Mouse (Mus musculus): ENCODE measurements at regions not wholly inside any gene's neighbourhood (a gene's known extent, or its start where the extent isn't known, plus 50 kb on each side); places are given as distances from the start of the nearest gene placed in this dataset.
"Not testable (repeated sequence)": the region's sequence is repeated elsewhere in the genome, so short reads cannot be mapped to it uniquely, and the experiment has no call there.

GRCm38 (mm10) chr10:43657501-43658225, 79.6 kb downstream of the Cd24a start:
- H3K27ac ChIP-seq: no peak overlapping the region
- no peak for DNase-seq
- intact Hi-C loops (cut with DNase I): no loop called here

GRCm38 (mm10) chr10:43658226-43658593, 80.1 kb downstream of the Cd24a start:
- no peak for TF ChIP-seq CTCF (IDR thresholded peaks at IDR 0.05)
- no peak overlapping the region for H3K27ac ChIP-seq
- no peak overlapping the region for H3K4me3 ChIP-seq
- DNase-seq: no peak
- intact Hi-C loops (cut with DNase I): no loop called here

More at GRCm38 (mm10) chr10:43657501-43658225, 79.6 kb downstream of the Cd24a start:
- H3K4me3 ChIP-seq: no peak overlapping the region
- no peak for TF ChIP-seq CTCF (IDR thresholded peaks at IDR 0.05)

- no peak for TF ChIP-seq CTCF (IDR thresholded peaks at IDR 0.05)
Observed at GRCm38 (mm10) chr10:43664844-43665243, 86.8 kb downstream of the Cd24a start.

GRCm38 (mm10) chr10:43666262-43667085, 88.4 kb downstream of the Cd24a start:
- no peak for TF ChIP-seq CTCF (IDR thresholded peaks at IDR 0.05)
- Histone ChIP-seq H3K27ac (no peak overlapping the region), H3K4me3 (no peak overlapping the region)
- intact Hi-C loops (cut with DNase I): no loop called here
- no peak for DNase-seq

More at GRCm38 (mm10) chr10:43664844-43665243, 86.8 kb downstream of the Cd24a start:
- no peak overlapping the region for H3K4me3 ChIP-seq
- intact Hi-C loops (cut with DNase I): no loop called here
- no peak for DNase-seq
- H3K27ac ChIP-seq: no peak overlapping the region

- intact Hi-C loops (cut with DNase I): no loop called here
- Histone ChIP-seq H3K27ac (no peak overlapping the region), H3K4me3 (peak overlapping the region; percentile 37)
- no peak for TF ChIP-seq CTCF (IDR thresholded peaks at IDR 0.05)
- DNase-seq: no peak
Observed at GRCm38 (mm10) chr10:43667086-43667690, 89.1 kb downstream of the Cd24a start.

GRCm38 (mm10) chr10:43667732-43668247, 89.7 kb downstream of the Cd24a start:
- H3K4me3 ChIP-seq: peak overlapping the region; percentile 37; the same call in 1 of the 2 replicates
- no peak for DNase-seq
- intact Hi-C loops (cut with DNase I): no loop called here
- no peak overlapping the region for H3K27ac ChIP-seq
- no peak for TF ChIP-seq CTCF (IDR thresholded peaks at IDR 0.05)

- DNase-seq: no peak
- Histone ChIP-seq H3K27ac (no peak overlapping the region), H3K4me3 (no peak overlapping the region)
- intact Hi-C loops (cut with DNase I): no loop called here
- TF ChIP-seq CTCF (IDR thresholded peaks at IDR 0.05): no peak
Observed at GRCm38 (mm10) chr10:43669471-43669870, 91.4 kb downstream of the Cd24a start.

GRCm38 (mm10) chr10:43670745-43671144, 92.7 kb downstream of the Cd24a start:
- no peak overlapping the region for H3K4me3 ChIP-seq
- intact Hi-C loops (cut with DNase I): no loop called here
- no peak for DNase-seq
- no peak for TF ChIP-seq CTCF (IDR thresholded peaks at IDR 0.05)
- no peak overlapping the region for H3K27ac ChIP-seq

- no peak overlapping the region for H3K27ac ChIP-seq
- DNase-seq: no peak
- no peak for TF ChIP-seq CTCF (IDR thresholded peaks at IDR 0.05)
- intact Hi-C loops (cut with DNase I): no loop called here
- no peak overlapping the region for H3K4me3 ChIP-seq
Observed at GRCm38 (mm10) chr10:43671785-43672184, 93.7 kb downstream of the Cd24a start.

GRCm38 (mm10) chr10:43672490-43672889, 94.4 kb downstream of the Cd24a start:
- TF ChIP-seq CTCF (IDR thresholded peaks at IDR 0.05): no peak
- H3K4me3 ChIP-seq: no peak overlapping the region
- H3K27ac ChIP-seq: no peak overlapping the region
- intact Hi-C loops (cut with DNase I): no loop called here
- DNase-seq: no peak

- Histone ChIP-seq H3K4me3 (no peak overlapping the region), H3K27ac (no peak overlapping the region)
- DNase-seq: no peak
- no peak for TF ChIP-seq CTCF (IDR thresholded peaks at IDR 0.05)
- intact Hi-C loops (cut with DNase I): no loop called here
Observed at GRCm38 (mm10) chr10:43674749-43675148, 96.7 kb downstream of the Cd24a start.

GRCm38 (mm10) chr10:43675495-43675894, 97.4 kb downstream of the Cd24a start:
- intact Hi-C loops (cut with DNase I); H3K27ac ChIP-seq; H3K4me3 ChIP-seq; DNase-seq: not testable (repeated sequence)

- TF ChIP-seq CTCF (IDR thresholded peaks at IDR 0.05): no peak
- Histone ChIP-seq H3K4me3 (no peak overlapping the region), H3K27ac (no peak overlapping the region)
- no peak for DNase-seq
- intact Hi-C loops (cut with DNase I): no loop called here
Observed at GRCm38 (mm10) chr10:43676289-43676688, 98.2 kb downstream of the Cd24a start.
